Mouse (Mus musculus) colon, adult 2 months (tissue): Measurements from ENCODE around the gene Gm8693. TPM values are rescaled to one million over a fixed set of nuclear protein-coding genes. Genes with fewer than 3 reads are reported as not detected.

Experiments used
- polyA plus RNA-seq: library from polyadenylated mRNA; depleted of rRNA; stranded (reverse); fragments of >200 nt; gene quantifications from 2 replicates; pipeline ENCODE4 v1.2.3, GENCODE M21; 2012; rRNA removed

Gene Gm8693
- polyA plus RNA-seq: not detected in 2 replicates

GRCm38 (mm10) chr7:22692217-22692616 is at the start of gene Gm8693:
Gm8693 (minus strand) TSS chr7:22692317.

DNA sequence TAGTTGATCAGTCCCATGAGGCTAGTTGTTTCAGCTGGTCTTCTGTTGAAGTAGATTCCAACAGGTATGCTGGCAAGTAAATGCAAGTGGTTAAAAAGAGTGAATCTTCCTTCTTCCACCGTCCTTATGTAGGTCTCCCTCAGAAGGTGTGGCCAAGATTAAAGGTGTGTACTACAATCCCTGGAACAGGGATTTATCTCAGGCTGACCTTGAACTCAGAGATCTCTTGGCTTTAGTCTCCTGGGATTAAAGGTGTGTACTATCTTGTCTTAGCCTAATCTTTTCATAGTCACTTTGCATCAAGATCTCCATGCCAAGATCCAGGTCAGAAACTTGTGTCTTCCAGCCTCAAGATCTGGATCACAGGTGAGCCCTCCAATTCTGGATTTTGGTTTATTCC is 27.5 kb upstream of the Gm8693 start, which contains the start of gene Gm4567:
Gm4567 (minus strand) TSS at position 101 of the 400 bp plus-strand sequence.

DNA sequence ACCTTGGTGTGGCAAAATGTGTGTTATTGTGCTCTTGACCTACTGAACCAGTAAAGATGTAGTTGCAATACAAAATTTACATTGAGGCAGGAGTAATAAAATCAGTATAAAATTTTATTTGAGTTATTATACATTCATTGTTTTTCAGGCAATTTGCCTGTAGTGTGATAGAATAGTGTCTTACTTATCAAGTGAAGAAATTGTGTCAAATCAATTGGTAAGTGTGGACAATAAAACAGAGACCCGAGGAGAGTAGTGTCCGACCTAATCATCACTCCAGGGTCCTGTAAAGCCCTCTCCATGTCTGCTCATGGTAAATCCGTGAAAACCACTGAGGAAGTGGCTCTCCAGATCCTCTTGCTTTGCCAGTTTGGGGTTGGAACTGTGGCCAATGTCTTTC is 34.4 kb downstream of the Gm8693 start, which contains the start of gene Vmn1r155:
Vmn1r155 (plus strand) TSS at position 301 of the 400 bp plus-strand sequence.

Other genes with a start within 250 kb of the Gm8693 start
- gene Gm10665, start 228.2 kb downstream of the Gm8693 start, polyA plus RNA-seq: not detected in 2 replicates
- not detected in 2 replicates for gene Vmn1r151, start 192.6 kb downstream of the Gm8693 start, polyA plus RNA-seq
- not detected in 2 replicates for gene Vmn1r152, start 169.3 kb downstream of the Gm8693 start, polyA plus RNA-seq
- gene Gm8677, start 157.4 kb downstream of the Gm8693 start, polyA plus RNA-seq: not detected in 2 replicates
- not detected in 2 replicates for gene Gm4201, start 127.0 kb downstream of the Gm8693 start, polyA plus RNA-seq
- gene Gm4565, start 104.2 kb downstream of the Gm8693 start, polyA plus RNA-seq: not detected in 2 replicates
- gene Vmn1r155, start 34.3 kb downstream of the Gm8693 start, polyA plus RNA-seq: not detected in 2 replicates
- gene Gm4567, start 27.4 kb upstream of the Gm8693 start, polyA plus RNA-seq: not detected in 2 replicates
- not detected in 2 replicates for gene Vmn1r157, start 69.4 kb upstream of the Gm8693 start, polyA plus RNA-seq
- not detected in 2 replicates for gene Vmn1r158, start 98.5 kb upstream of the Gm8693 start, polyA plus RNA-seq
- not detected in 2 replicates for gene Vmn1r159, start 151.3 kb upstream of the Gm8693 start, polyA plus RNA-seq
- gene Vmn1r160, start 178.9 kb upstream of the Gm8693 start, polyA plus RNA-seq: not detected in 2 replicates